Mouse (Mus musculus): ENCODE data around the gene Nup188.

GRCm38 (mm10) chr2:30323111-30323510 lies 36.9 kb downstream of the Nup188 start:
- TF ChIP-seq POLR2A (IDR thresholded peaks at IDR 0.05; ENCODE audit: low read depth, low read length) = no peak
- no peak for TF ChIP-seq CTCF (conservative IDR thresholded peaks at IDR 0.05; ENCODE audit: insufficient read depth, insufficient read length, low read depth, low read length)
